19 mouse cellular contexts compared by ENCODE assay signal in genomic region chr11:78271986-78272385, GRCm38 (mm10). TPM values are rescaled to one million over a fixed set of nuclear protein-coding genes. Genes with fewer than 3 reads are reported as not detected.
DNase-seq lines count a peak whose midpoint lies in the region; ATAC-seq and TF ChIP-seq lines count a peak whose summit lies in the region.
"Had no signal": no experiment of that assay in that cellular context is flagged by ENCODE, and none has a peak within 500 bp of the region (broad histone marks: within the 10 kb centered on the region; RNA-seq: fewer than 3 reads in every experiment).

No protein-coding gene starts in this region.

- no peak for TF ChIP-seq CTCF in forebrain, postnatal 0 days (IDR thresholded peaks at IDR 0.05; ENCODE audit: low read depth)
- no peak for TF ChIP-seq CTCF in layer of hippocampus, adult 2 months (conservative IDR thresholded peaks at IDR 0.05)
- no peak for TF ChIP-seq CTCF in left cerebral cortex, adult 2 months (IDR thresholded peaks at IDR 0.05)

- H3K9ac ChIP-seq in forebrain, postnatal 0 days = no peak overlapping the region
- H3K9ac ChIP-seq in forebrain, embryonic 14.5 days (ENCODE audit: low read length) = no peak overlapping the region
- H3K9ac ChIP-seq: embryonic facial prominence, embryonic 13.5 days; intestine, embryonic 15.5 days; liver, embryonic 14.5 days; neural tube, embryonic 13.5 days had no signal

- no peaks in the 10 kb centered on the region for H3K27me3 ChIP-seq in forebrain, postnatal 0 days (ENCODE audit: insufficient read depth, low read length)
- H3K27me3 ChIP-seq in forebrain, embryonic 14.5 days (replicated peaks; ENCODE audit: control insufficient read depth, insufficient read depth, low read length) = no peaks in the 10 kb centered on the region
- H3K27me3 ChIP-seq in embryonic facial prominence, embryonic 10.5 days (replicated peaks; ENCODE audit: low read depth, poor library complexity, severe bottlenecking) = no peaks in the 10 kb centered on the region
- H3K27me3 ChIP-seq: embryonic facial prominence, embryonic 13.5 days; intestine, embryonic 15.5 days; megakaryocyte, embryonic 14.5 days; neural tube, embryonic 13.5 days had no signal

- WGBS in forebrain, postnatal 0 days = 77% methylated on average over 13 of the region's 13 CpGs
- WGBS in forebrain, embryonic 14.5 days = 86% methylated on average over 13 of the region's 13 CpGs
- WGBS in embryonic facial prominence, embryonic 10.5 days = 93% methylated on average over 13 of the region's 13 CpGs

- ATAC-seq in forebrain, postnatal 0 days = no peak
- ATAC-seq in forebrain, embryonic 14.5 days = no peak
- ATAC-seq: intestine, embryonic 15.5 days had no signal

- peaks cover 88% of the 10 kb centered on the region for H3K36me3 ChIP-seq in forebrain, postnatal 0 days (ENCODE audit: insufficient read depth)
- peaks cover 94% of the 10 kb centered on the region for H3K36me3 ChIP-seq in forebrain, embryonic 14.5 days (ENCODE audit: control insufficient read depth, insufficient read depth, low read length)
- peaks cover 99% of the 10 kb centered on the region for H3K36me3 ChIP-seq in embryonic facial prominence, embryonic 10.5 days (replicated peaks)

- H3K9me3 ChIP-seq in forebrain, postnatal 0 days (ENCODE audit: low read length) = no peaks in the 10 kb centered on the region
- H3K9me3 ChIP-seq in forebrain, embryonic 14.5 days (replicated peaks; ENCODE audit: control insufficient read depth, low read length) = no peaks in the 10 kb centered on the region
- H3K9me3 ChIP-seq in embryonic facial prominence, embryonic 10.5 days = no peaks in the 10 kb centered on the region
- H3K9me3 ChIP-seq: embryonic facial prominence, embryonic 13.5 days; forebrain, embryonic 10.5 days; intestine, embryonic 15.5 days; limb, embryonic 10.5 days; megakaryocyte, embryonic 14.5 days; neural tube, embryonic 13.5 days had no signal

- no peak overlapping the region for H3K4me3 ChIP-seq in forebrain, postnatal 0 days (ENCODE audit: low read depth, low read length)
- no peak overlapping the region for H3K4me3 ChIP-seq in forebrain, embryonic 14.5 days (ENCODE audit: low read depth, low read length)
- peak overlapping the region; percentile 29; the same call in 1 of the 2 replicates for H3K4me3 ChIP-seq in layer of hippocampus, adult 2 months
- no peak overlapping the region for H3K4me3 ChIP-seq in left cerebral cortex, adult 2 months
- no peak overlapping the region for H3K4me3 ChIP-seq in embryonic facial prominence, embryonic 10.5 days
- H3K4me3 ChIP-seq: embryonic facial prominence, embryonic 13.5 days; forebrain, embryonic 10.5 days; heart, adult 2 months; intestine, embryonic 15.5 days; limb, embryonic 10.5 days; megakaryocyte, embryonic 14.5 days; neural tube, embryonic 13.5 days had no signal

- intact Hi-C loops in left cerebral cortex, adult 2 months (cut with DNase I) = loop anchor here (5.0 kb wide), 1 partner anchor 45 kb away; no protein-coding TSS in a partner anchor

- peak; percentile 14 for DNase-seq in forebrain, postnatal 0 days
- DNase-seq in forebrain, embryonic 14.5 days (ENCODE audit: low spot score) = no peak
- peak; percentile 62 to 85 for DNase-seq in layer of hippocampus, adult 2 months (ENCODE audit: low spot score in 2 of 2)
- DNase-seq in left cerebral cortex, adult 2 months (ENCODE audit: extremely low spot score in 1 of 2, low spot score in 2 of 2) = peak; percentile 62 to 67
- peak; percentile 68 for DNase-seq in right cerebral cortex, postnatal 25 days
- no peak for DNase-seq in embryonic facial prominence, embryonic 10.5 days (ENCODE audit: low spot score)
- no peak for DNase-seq in yolk sac, embryonic 10.5 days (ENCODE audit: low spot score)
- no peak for DNase-seq in urinary bladder, adult 2 months (ENCODE audit: low spot score)
- DNase-seq: adrenal gland, postnatal 36 days; heart, adult 2 months; lung, postnatal 10 days; thymus, adult 18-20 months had no signal

- H3K27ac ChIP-seq in forebrain, postnatal 0 days (ENCODE audit: low read depth, low read length) = no peak overlapping the region
- H3K27ac ChIP-seq in forebrain, embryonic 14.5 days (ENCODE audit: low read depth, low read length) = no peak overlapping the region
- H3K27ac ChIP-seq in layer of hippocampus, adult 2 months = peak overlapping the region; percentile 79
- H3K27ac ChIP-seq in left cerebral cortex, adult 2 months = peak overlapping the region; percentile 28; the same call in 1 of the 2 replicates
- H3K27ac ChIP-seq in embryonic facial prominence, embryonic 10.5 days (replicated peaks) = no peak overlapping the region
- H3K27ac ChIP-seq: embryonic facial prominence, embryonic 13.5 days; forebrain, embryonic 10.5 days; heart, adult 2 months; intestine, embryonic 15.5 days; limb, embryonic 10.5 days; liver, embryonic 14.5 days; neural tube, embryonic 13.5 days had no signal

- H3K4me1 ChIP-seq in forebrain, postnatal 0 days (ENCODE audit: insufficient read depth) = no peaks in the 10 kb centered on the region
- no peaks in the 10 kb centered on the region for H3K4me1 ChIP-seq in forebrain, embryonic 14.5 days (ENCODE audit: control insufficient read depth, insufficient read depth, low read length)
- no peaks in the 10 kb centered on the region for H3K4me1 ChIP-seq in embryonic facial prominence, embryonic 10.5 days
- H3K4me1 ChIP-seq: embryonic facial prominence, embryonic 13.5 days; forebrain, embryonic 10.5 days; intestine, embryonic 15.5 days; limb, embryonic 10.5 days had no signal

- H3K4me2 ChIP-seq in forebrain, postnatal 0 days (ENCODE audit: low read depth) = no peak overlapping the region
- H3K4me2 ChIP-seq in forebrain, embryonic 14.5 days (ENCODE audit: low read length) = no peak overlapping the region
- H3K4me2 ChIP-seq: embryonic facial prominence, embryonic 13.5 days; intestine, embryonic 15.5 days; neural tube, embryonic 13.5 days had no signal

RNA-seq across cellular contexts. Expression of gene 2610507B11Rik, which starts 10.4 kb away (rescaled TPM):
- 58.6 and 70.2 TPM in 2 replicates for total RNA-seq in forebrain, postnatal 0 days (2014; rRNA removed)
- polyA plus RNA-seq in forebrain, postnatal 0 days (2015; fragmentation: Nextera tagmentation; extraction: Ambion mirVana) = 34.6 and 49.4 TPM in 2 replicates
- 49.4 and 56.0 TPM in 2 replicates for polyA plus RNA-seq in forebrain, embryonic 14.5 days (2014; fragmentation: Nextera tagmentation; extraction: Ambion mirVana)
- total RNA-seq in layer of hippocampus, adult 2 months (2021) = 100 to 1,000 TPM; 192 to 198 TPM
- 100 to 1,000 TPM; 176 to 177 TPM for total RNA-seq in left cerebral cortex, adult 2 months (2021)
- polyA plus RNA-seq in embryonic facial prominence, embryonic 10.5 days (2016; fragmentation: Nextera tagmentation; extraction: Ambion mirVana) = 60.4 and 72.1 TPM in 2 replicates
- polyA plus RNA-seq in urinary bladder, adult 2 months (2012; rRNA removed) = 94.2 and 96.9 TPM in 2 replicates

RNA-seq across cellular contexts. Expression of gene BC030499, which starts 18.7 kb away (rescaled TPM):
- total RNA-seq in forebrain, postnatal 0 days (2014; rRNA removed) = 0.38 and 0.62 TPM in 2 replicates
- polyA plus RNA-seq in forebrain, postnatal 0 days (2015; fragmentation: Nextera tagmentation; extraction: Ambion mirVana) = not detected in 2 replicates
- 0.19 and 0.43 TPM in 2 replicates for polyA plus RNA-seq in forebrain, embryonic 14.5 days (2014; fragmentation: Nextera tagmentation; extraction: Ambion mirVana)
- 10 to 100 TPM in 1 of 2 experiments, 1 to 10 TPM in 1; 5.6 to 12.2 TPM for total RNA-seq in layer of hippocampus, adult 2 months (2021)
- total RNA-seq in left cerebral cortex, adult 2 months (2021) = 10 to 100 TPM; 21.1 to 29.5 TPM
- polyA plus RNA-seq in embryonic facial prominence, embryonic 10.5 days (2016; fragmentation: Nextera tagmentation; extraction: Ambion mirVana) = 0.48 and 0.49 TPM in 2 replicates
- polyA plus RNA-seq in urinary bladder, adult 2 months (2012; rRNA removed) = 0.28 and 0.55 TPM in 2 replicates

RNA-seq across cellular contexts. Expression of gene Supt6, which starts 26.2 kb away (rescaled TPM):
- 31.8 and 44.1 TPM in 2 replicates for total RNA-seq in forebrain, postnatal 0 days (2014; rRNA removed)
- polyA plus RNA-seq in forebrain, postnatal 0 days (2015; fragmentation: Nextera tagmentation; extraction: Ambion mirVana) = 15.9 and 21.6 TPM in 2 replicates
- 17.7 and 21.7 TPM in 2 replicates for polyA plus RNA-seq in forebrain, embryonic 14.5 days (2014; fragmentation: Nextera tagmentation; extraction: Ambion mirVana)
- 100 to 1,000 TPM; 132 to 137 TPM for total RNA-seq in layer of hippocampus, adult 2 months (2021)
- 100 to 1,000 TPM; 100 to 107 TPM for total RNA-seq in left cerebral cortex, adult 2 months (2021)
- polyA plus RNA-seq in embryonic facial prominence, embryonic 10.5 days (2016; fragmentation: Nextera tagmentation; extraction: Ambion mirVana) = 39.2 TPM in 2 replicates
- 14.5 and 28.6 TPM in 2 replicates for polyA plus RNA-seq in urinary bladder, adult 2 months (2012; rRNA removed)

RNA-seq across cellular contexts. Expression of gene Sdf2, which starts 26.4 kb away (rescaled TPM):
- total RNA-seq in forebrain, postnatal 0 days (2014; rRNA removed) = 76.2 and 76.4 TPM in 2 replicates
- polyA plus RNA-seq in forebrain, postnatal 0 days (2015; fragmentation: Nextera tagmentation; extraction: Ambion mirVana) = 92.1 and 92.8 TPM in 2 replicates
- polyA plus RNA-seq in forebrain, embryonic 14.5 days (2014; fragmentation: Nextera tagmentation; extraction: Ambion mirVana) = 82.4 and 90.2 TPM in 2 replicates
- total RNA-seq in layer of hippocampus, adult 2 months (2021) = 10 to 100 TPM; 66.8 to 69.1 TPM
- 10 to 100 TPM; 58.6 to 66.4 TPM for total RNA-seq in left cerebral cortex, adult 2 months (2021)
- polyA plus RNA-seq in embryonic facial prominence, embryonic 10.5 days (2016; fragmentation: Nextera tagmentation; extraction: Ambion mirVana) = 43.5 and 44.9 TPM in 2 replicates
- polyA plus RNA-seq in urinary bladder, adult 2 months (2012; rRNA removed) = 111 and 138 TPM in 2 replicates

RNA-seq across cellular contexts. Expression of gene Spag5, which starts 29.3 kb away (rescaled TPM):
- 5.7 and 6.5 TPM in 2 replicates for total RNA-seq in forebrain, postnatal 0 days (2014; rRNA removed)
- 3.5 and 4.8 TPM in 2 replicates for polyA plus RNA-seq in forebrain, postnatal 0 days (2015; fragmentation: Nextera tagmentation; extraction: Ambion mirVana)
- polyA plus RNA-seq in forebrain, embryonic 14.5 days (2014; fragmentation: Nextera tagmentation; extraction: Ambion mirVana) = 21.5 and 25.4 TPM in 2 replicates
- total RNA-seq in layer of hippocampus, adult 2 months (2021) = 1 to 10 TPM; 8.3 to 8.5 TPM
- total RNA-seq in left cerebral cortex, adult 2 months (2021) = 10 to 100 TPM; 12.1 to 16.1 TPM
- 65.7 and 73.1 TPM in 2 replicates for polyA plus RNA-seq in embryonic facial prominence, embryonic 10.5 days (2016; fragmentation: Nextera tagmentation; extraction: Ambion mirVana)
- polyA plus RNA-seq in urinary bladder, adult 2 months (2012; rRNA removed) = 1.4 and 1.7 TPM in 2 replicates

Comparison
In these comparisons a context has a peak if more than half of its experiments do, and no peak if none do; other contexts are left out.
1. DNase-seq: peak in forebrain, postnatal 0 days (single experiment), layer of hippocampus, adult 2 months (2 of 2), left cerebral cortex, adult 2 months (2 of 2) and right cerebral cortex, postnatal 25 days (single experiment); none in forebrain, embryonic 14.5 days (single experiment), embryonic facial prominence, embryonic 10.5 days (single experiment), yolk sac, embryonic 10.5 days (single experiment) and urinary bladder, adult 2 months (single experiment).
2. H3K27ac ChIP-seq: peak in layer of hippocampus, adult 2 months (single experiment) and left cerebral cortex, adult 2 months (single experiment); none in forebrain, postnatal 0 days (single experiment), forebrain, embryonic 14.5 days (single experiment) and embryonic facial prominence, embryonic 10.5 days (single experiment).